18 mouse cellular contexts compared by ENCODE assay signal in the genomic region with DNA sequence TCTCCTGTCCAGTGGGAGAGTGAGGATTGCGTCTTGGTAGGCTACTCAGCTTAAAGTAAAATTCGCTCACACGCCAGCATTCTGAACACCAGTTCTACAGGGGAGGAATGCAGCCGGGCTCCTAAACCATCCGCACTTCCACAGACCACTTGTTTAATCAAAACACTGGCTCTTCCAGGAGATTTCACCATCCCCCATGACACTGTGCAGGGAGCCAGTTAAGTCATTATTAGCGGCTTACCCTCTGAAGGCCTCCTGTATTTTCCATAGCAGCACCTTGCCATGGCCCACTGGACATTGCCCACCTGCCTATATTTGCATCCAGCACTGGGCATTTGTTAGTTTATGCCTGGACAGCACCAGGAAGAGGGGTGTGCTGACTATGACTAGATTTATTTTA.
DNase-seq lines count a peak whose midpoint lies in the region; ATAC-seq and TF ChIP-seq lines count a peak whose summit lies in the region.
"Had no signal": no experiment of that assay in that cellular context is flagged by ENCODE, and none has a peak within 500 bp of the region (broad histone marks: within the 10 kb centered on the region; RNA-seq: fewer than 3 reads in every experiment).

No protein-coding gene starts in this region.

- peak; percentile 23; the same call in 1 of the 2 replicates for ATAC-seq in hindbrain, embryonic 16.5 days
- no peak for ATAC-seq in hindbrain, embryonic 14.5 days (ENCODE audit: low FRiP score)
- no peak for ATAC-seq in lung, embryonic 14.5 days (ENCODE audit: insufficient read depth)
- ATAC-seq: liver, embryonic 12.5 days had no signal

- intact Hi-C loops in left cerebral cortex, postnatal 25 days (cut with DNase I), result no loop called here

- no peak for TF ChIP-seq CTCF in lung, embryonic 14.5 days (IDR thresholded peaks at IDR 0.05; ENCODE audit: low read depth)

- H3K4me2 ChIP-seq in hindbrain, embryonic 16.5 days (ENCODE audit: low read length), result no peak overlapping the region
- H3K4me2 ChIP-seq in hindbrain, embryonic 14.5 days (replicated peaks), result no peak overlapping the region
- H3K4me2 ChIP-seq in lung, embryonic 14.5 days, result no peak overlapping the region
- H3K4me2 ChIP-seq: limb, embryonic 12.5 days; liver, embryonic 12.5 days had no signal

- no peak overlapping the region for H3K4me3 ChIP-seq in heart, embryonic 10.5 days
- H3K4me3 ChIP-seq in hindbrain, embryonic 16.5 days (ENCODE audit: low read length), result no peak overlapping the region
- H3K4me3 ChIP-seq in hindbrain, embryonic 14.5 days (replicated peaks; ENCODE audit: low read length), result no peak overlapping the region
- H3K4me3 ChIP-seq in lung, embryonic 14.5 days (ENCODE audit: low read depth, low read length), result no peak overlapping the region
- H3K4me3 ChIP-seq: embryonic facial prominence, embryonic 10.5 days; gastrocnemius, adult 2 months; hindbrain, embryonic 10.5 days; limb, embryonic 12.5 days; liver, embryonic 12.5 days had no signal

- H3K4me1 ChIP-seq in heart, embryonic 10.5 days, result peaks cover 33% of the 10 kb centered on the region
- H3K4me1 ChIP-seq in hindbrain, embryonic 16.5 days (ENCODE audit: control insufficient read depth, insufficient read depth, low read depth, low read length), result peaks cover 6% of the 10 kb centered on the region
- H3K4me1 ChIP-seq in hindbrain, embryonic 14.5 days (replicated peaks; ENCODE audit: control insufficient read depth, insufficient read depth, low read length), result peaks cover 7% of the 10 kb centered on the region
- H3K4me1 ChIP-seq in lung, embryonic 14.5 days (ENCODE audit: insufficient read depth), result no peaks in the 10 kb centered on the region
- H3K4me1 ChIP-seq: liver, embryonic 12.5 days had no signal

- no peaks in the 10 kb centered on the region for H3K27me3 ChIP-seq in heart, embryonic 10.5 days (ENCODE audit: insufficient read depth, poor library complexity, severe bottlenecking)
- H3K27me3 ChIP-seq in hindbrain, embryonic 16.5 days (replicated peaks; ENCODE audit: control insufficient read depth, insufficient read depth, low read length), result no peaks in the 10 kb centered on the region
- H3K27me3 ChIP-seq in hindbrain, embryonic 14.5 days (ENCODE audit: control insufficient read depth, insufficient read depth, low read length), result no peaks in the 10 kb centered on the region
- H3K27me3 ChIP-seq in lung, embryonic 14.5 days (ENCODE audit: insufficient read depth, low read length), result no peaks in the 10 kb centered on the region
- H3K27me3 ChIP-seq: limb, embryonic 12.5 days; liver, embryonic 12.5 days had no signal

- H3K27ac ChIP-seq in heart, embryonic 10.5 days, result peak overlapping the region; percentile 69; the same call in 1 of the 2 replicates
- H3K27ac ChIP-seq in hindbrain, embryonic 16.5 days (ENCODE audit: low read depth, low read length), result no peak overlapping the region
- H3K27ac ChIP-seq in hindbrain, embryonic 14.5 days, result no peak overlapping the region
- H3K27ac ChIP-seq in lung, embryonic 14.5 days (ENCODE audit: low read depth), result no peak overlapping the region
- H3K27ac ChIP-seq: embryonic facial prominence, embryonic 10.5 days; gastrocnemius, adult 2 months; hindbrain, embryonic 10.5 days; limb, embryonic 12.5 days; liver, embryonic 12.5 days had no signal

- H3K9me3 ChIP-seq in heart, embryonic 10.5 days, result no peaks in the 10 kb centered on the region
- no peaks in the 10 kb centered on the region for H3K9me3 ChIP-seq in hindbrain, embryonic 16.5 days (ENCODE audit: control insufficient read depth, low read length)
- no peaks in the 10 kb centered on the region for H3K9me3 ChIP-seq in hindbrain, embryonic 14.5 days (ENCODE audit: control insufficient read depth, low read length)
- H3K9me3 ChIP-seq in lung, embryonic 14.5 days (ENCODE audit: low read depth, low read length), result no peaks in the 10 kb centered on the region
- H3K9me3 ChIP-seq: embryonic facial prominence, embryonic 10.5 days; hindbrain, embryonic 10.5 days; limb, embryonic 12.5 days had no signal

- H3K36me3 ChIP-seq in heart, embryonic 10.5 days, result no peaks in the 10 kb centered on the region
- no peaks in the 10 kb centered on the region for H3K36me3 ChIP-seq in hindbrain, embryonic 16.5 days (ENCODE audit: control insufficient read depth, insufficient read depth, low read length)
- no peaks in the 10 kb centered on the region for H3K36me3 ChIP-seq in hindbrain, embryonic 14.5 days (replicated peaks; ENCODE audit: control insufficient read depth, insufficient read depth)
- H3K36me3 ChIP-seq in lung, embryonic 14.5 days (ENCODE audit: insufficient read depth), result no peaks in the 10 kb centered on the region
- H3K36me3 ChIP-seq: embryonic facial prominence, embryonic 10.5 days; hindbrain, embryonic 10.5 days; limb, embryonic 12.5 days; liver, embryonic 12.5 days had no signal

- 24% methylated on average over 6 of the region's 6 CpGs for WGBS in heart, embryonic 10.5 days
- WGBS in hindbrain, embryonic 16.5 days, result 52% methylated on average over 6 of the region's 6 CpGs
- WGBS in hindbrain, embryonic 14.5 days, result 56% methylated on average over 6 of the region's 6 CpGs
- WGBS in lung, embryonic 14.5 days, result 10% methylated on average over 6 of the region's 6 CpGs

- peak; percentile 76 for DNase-seq in heart, embryonic 10.5 days (ENCODE audit: low spot score)
- no peak for DNase-seq in heart, adult 8-10 months (ENCODE audit: low spot score)
- DNase-seq in hindbrain, embryonic 14.5 days (ENCODE audit: low spot score), result no peak
- DNase-seq in lung, embryonic 14.5 days, result peak; percentile 7
- no peak for DNase-seq in lung, postnatal 4 days
- no peak for DNase-seq in left cerebral cortex, postnatal 25 days (ENCODE audit: low spot score in 2 of 2)
- DNase-seq: cerebellum, adult 2 months; cerebellum, postnatal 36 days; gastrocnemius, adult 2 months; kidney, adult 11 months; lung, adult 2 months; lung, postnatal 36 days; thymus, postnatal 25 days had no signal

- H3K9ac ChIP-seq in hindbrain, embryonic 16.5 days (ENCODE audit: low read depth, low read length), result no peak overlapping the region
- no peak overlapping the region for H3K9ac ChIP-seq in hindbrain, embryonic 14.5 days
- H3K9ac ChIP-seq in lung, embryonic 14.5 days, result no peak overlapping the region
- H3K9ac ChIP-seq: limb, embryonic 12.5 days; liver, embryonic 12.5 days had no signal

Comparison
In these comparisons a context has a peak if more than half of its experiments do, and no peak if none do; other contexts are left out.
1. DNase-seq: peak in heart, embryonic 10.5 days (single experiment) and lung, embryonic 14.5 days (single experiment); none in heart, adult 8-10 months (single experiment), hindbrain, embryonic 14.5 days (single experiment), lung, postnatal 4 days (0 of 2) and left cerebral cortex, postnatal 25 days (0 of 2).